Mouse (Mus musculus) mouse trophoblast stem cell (cell line): ENCODE measurements around the gene Plekha6.
"Not testable (repeated sequence)": the region's sequence is repeated elsewhere in the genome, so short reads cannot be mapped to it uniquely, and the experiment has no call there.

Source experiments
- in situ Hi-C, 2 experiments: fragments of 300-500 bp; cut with MseI, MboI; formaldehyde crosslinking; loops; 2 replicates in 1 of 2; 3 replicates in 1 of 2; pipeline ENCODE4 v1.15.1; 2025

Gene Plekha6

DNA sequence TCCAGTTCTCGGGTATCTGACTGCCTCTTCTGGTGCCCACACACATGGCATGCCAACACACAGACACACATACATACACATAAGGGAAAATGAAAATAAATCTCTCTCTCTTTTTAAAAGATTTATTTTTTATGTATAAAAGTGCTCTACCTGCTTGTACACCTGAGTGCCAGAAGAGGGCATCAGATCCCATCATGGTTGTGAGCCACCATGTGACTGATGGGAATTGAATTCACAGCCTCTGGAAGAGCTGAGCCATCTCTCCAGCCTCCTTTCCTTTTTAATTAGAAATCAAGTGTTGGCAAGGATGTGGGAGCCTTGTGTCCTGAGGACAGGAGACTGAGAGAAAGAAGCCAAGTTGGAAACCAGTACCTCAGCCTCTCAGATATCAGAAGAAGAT is 153.1 kb downstream of the Plekha6 start:
- in situ Hi-C loops: loop anchor here (5.0 kb wide), 2 partner anchors 35 to 40 kb away; partner anchors contain the start of gene Ren1 (in 1 of the 2)

- in situ Hi-C loops: no loop called here
Observed at GRCm38 (mm10) chr1:133321267-133321925, 157.4 kb downstream of the Plekha6 start, which contains the start of gene Kiss1. Kiss1 (plus strand) TSS chr1:133321875.

- in situ Hi-C loops: no loop called here
Observed at GRCm38 (mm10) chr1:133323333-133323732, 159.3 kb downstream of the Plekha6 start.

DNA sequence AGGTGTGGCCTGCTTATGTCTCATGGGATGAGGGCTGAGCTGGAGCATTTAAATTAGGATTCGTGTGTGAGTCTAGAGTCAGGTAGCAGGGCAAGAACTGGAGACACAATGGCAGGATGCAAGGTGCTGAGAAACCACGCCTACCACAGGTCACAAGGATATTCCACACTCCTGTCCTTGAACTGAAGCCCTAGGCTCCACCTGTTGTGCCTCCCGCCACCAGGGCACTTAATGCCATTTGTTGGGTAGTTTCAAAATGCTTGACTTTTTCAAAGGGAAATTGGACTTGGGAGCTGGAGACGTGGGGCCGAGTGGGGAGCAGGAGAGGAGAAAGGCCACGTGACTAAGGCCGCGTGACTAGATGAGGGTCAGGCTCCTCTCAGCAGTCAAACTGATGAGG is 161.9 kb downstream of the Plekha6 start:
- in situ Hi-C loops: no loop called here

GRCm38 (mm10) chr1:133327094-133327493 is 163.1 kb downstream of the Plekha6 start:
- in situ Hi-C loops: no loop called here

GRCm38 (mm10) chr1:133328299-133328795 is 164.3 kb downstream of the Plekha6 start:
- in situ Hi-C loops: no loop called here

GRCm38 (mm10) chr1:133328896-133329637 is 165.1 kb downstream of the Plekha6 start:
- in situ Hi-C loops: no loop called here

- in situ Hi-C loops: no loop called here
Observed at GRCm38 (mm10) chr1:133329638-133329964, 165.6 kb downstream of the Plekha6 start.

GRCm38 (mm10) chr1:133331142-133331541 is 167.1 kb downstream of the Plekha6 start:
- in situ Hi-C loops: no loop called here

GRCm38 (mm10) chr1:133332656-133333430 is 168.8 kb downstream of the Plekha6 start:
- in situ Hi-C loops: no loop called here

DNA sequence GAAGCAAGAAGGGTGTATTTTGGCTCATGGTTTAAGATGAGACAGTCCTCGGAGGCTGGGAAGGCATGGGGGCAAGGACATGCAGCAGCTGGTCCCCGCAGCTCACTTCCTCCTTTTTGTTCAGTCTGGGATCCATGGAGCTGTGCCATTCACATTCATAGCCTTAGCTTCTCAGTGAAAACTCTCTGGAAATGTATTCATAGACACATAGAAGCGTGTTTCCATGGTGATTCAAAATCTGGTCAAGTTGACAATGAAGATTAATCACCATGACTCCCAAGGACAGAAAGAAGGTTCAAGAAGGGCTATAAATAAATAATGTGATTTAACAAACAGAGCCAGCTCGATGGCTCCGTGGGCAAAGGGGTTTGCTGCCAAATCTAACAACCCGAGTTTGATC is 169.9 kb downstream of the Plekha6 start:
- in situ Hi-C loops: no loop called here

- in situ Hi-C loops: not testable (repeated sequence)
Observed at GRCm38 (mm10) chr1:133340403-133340802, 176.4 kb downstream of the Plekha6 start.

- in situ Hi-C loops: no loop called here
Observed at GRCm38 (mm10) chr1:133344357-133344756, 180.3 kb downstream of the Plekha6 start.

GRCm38 (mm10) chr1:133346531-133346930 is 182.5 kb downstream of the Plekha6 start:
- in situ Hi-C loops: no loop called here

DNA sequence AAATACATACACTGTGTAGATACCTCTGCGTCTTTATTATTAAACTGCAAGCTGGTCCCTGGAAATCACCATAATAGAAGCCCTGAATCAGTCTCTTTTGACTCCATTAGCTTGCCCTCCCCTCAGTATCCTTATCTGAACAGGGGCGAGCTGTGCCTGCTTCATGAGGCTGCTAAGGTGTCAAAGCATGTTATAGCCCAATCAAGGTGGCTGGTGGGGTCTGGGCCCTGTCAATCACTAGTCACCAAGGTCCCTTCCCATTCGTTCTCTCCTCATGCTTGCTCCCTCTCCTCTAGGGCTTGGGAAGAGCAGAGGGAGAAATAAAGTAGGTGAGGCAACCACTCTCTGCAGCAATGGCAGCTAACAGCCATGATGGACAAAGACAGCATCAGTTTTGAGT is 183.2 kb downstream of the Plekha6 start:
- in situ Hi-C loops: no loop called here

DNA sequence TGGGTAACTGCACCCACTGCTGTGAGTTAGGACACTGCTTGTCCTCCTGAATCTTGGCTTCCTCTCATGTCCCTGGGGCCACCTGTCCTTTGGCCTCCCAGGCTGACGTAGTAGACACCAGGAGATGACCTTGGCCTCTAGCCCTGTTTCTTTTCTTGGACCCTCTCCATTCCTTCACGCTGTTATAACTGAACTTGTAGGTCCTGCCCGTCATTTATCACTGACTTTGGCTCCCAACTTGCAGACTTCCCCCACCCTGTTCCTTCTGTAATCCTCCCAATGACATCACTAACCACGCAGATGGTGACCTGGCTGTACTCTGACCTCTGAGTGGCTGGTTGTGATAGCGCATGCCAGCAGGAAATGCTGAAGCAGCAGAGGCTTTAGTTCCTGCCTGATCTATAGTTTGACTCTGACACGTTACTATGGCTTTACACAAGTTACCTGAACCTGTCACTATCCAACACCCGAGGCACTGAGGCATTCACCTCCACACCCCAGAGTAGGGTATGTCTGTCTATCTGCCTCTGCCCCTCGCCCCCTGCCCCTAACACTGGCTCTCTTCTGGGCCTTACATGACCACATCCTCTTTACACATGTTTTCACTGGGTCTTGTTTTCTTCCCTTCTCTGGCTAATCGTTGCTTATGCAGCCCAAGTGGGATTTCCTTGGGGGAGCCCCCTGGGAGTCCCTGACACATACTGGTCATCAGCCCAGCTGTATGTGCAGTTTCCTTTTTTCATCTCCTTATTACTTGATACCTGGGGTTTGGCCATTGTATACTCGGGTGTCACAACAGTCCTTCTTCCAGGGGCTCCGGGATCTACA is 183.9 kb downstream of the Plekha6 start:
- in situ Hi-C loops: no loop called here

- in situ Hi-C loops: loop anchor here in 1 of 2 experiments (5.0 kb wide), 1 partner anchor 33 kb away; no protein-coding TSS in a partner anchor
Observed at GRCm38 (mm10) chr1:133350210-133350609, 186.2 kb downstream of the Plekha6 start, which contains the start of gene Ren1. Ren1 (plus strand) TSS chr1:133350510.

DNA sequence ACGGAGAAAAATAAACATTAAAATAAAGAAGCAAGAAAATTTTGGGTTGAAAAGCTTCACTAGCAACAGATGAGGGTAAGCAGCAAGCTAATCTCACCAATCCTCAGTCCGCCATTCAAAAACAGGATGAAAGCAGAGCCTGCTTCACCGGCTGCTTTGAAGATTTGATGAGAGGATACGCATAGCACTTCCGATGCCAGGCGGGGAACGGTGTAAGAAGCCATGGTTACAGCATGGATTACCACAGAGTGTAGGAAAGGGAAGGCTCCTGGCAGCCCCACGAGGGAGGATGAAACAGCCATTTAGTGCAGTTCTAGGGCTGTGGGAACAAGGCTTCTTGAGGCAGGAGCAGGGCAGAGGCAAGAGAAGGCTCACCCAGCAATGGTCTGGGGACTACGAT is 187.8 kb downstream of the Plekha6 start:
- in situ Hi-C loops: loop anchor here in 1 of 2 experiments (5.0 kb wide), 1 partner anchor 34 kb away; no protein-coding TSS in a partner anchor
